Mouse (Mus musculus) embryonic fibroblast, embryonic 13.5 days (primary cell): Measurements from ENCODE around the gene Map3k20. TPM values are rescaled to one million over a fixed set of nuclear protein-coding genes. Genes with fewer than 3 reads are reported as not detected.
A peak's percentile ranks its signal among the peaks of the same experiment; 100 is the strongest.

Experiments used
- H3K27ac ChIP-seq: 2 replicates; pipeline ENCODE4 v1.5.1; 2012; ENCODE audit warnings: low read length, control low read depth, inconsistent platforms; ENCODE audit not compliant: insufficient read depth
- H3K4me1 ChIP-seq: 2 replicates; pipeline ENCODE4 v1.6.1; 2011; ENCODE audit warnings: low read length; ENCODE audit not compliant: control insufficient read depth, insufficient read depth
- H3K4me3 ChIP-seq: 2 replicates; pipeline ENCODE4 v1.5.1; 2011; ENCODE audit warnings: mild to moderate bottlenecking, control low read depth, low read length; ENCODE audit not compliant: insufficient read depth
- CTCF ChIP-seq: IDR thresholded peaks from 2 replicates; pipeline ENCODE4 v1.5.1; 2011; ENCODE audit warnings: mild to moderate bottlenecking, control low read depth, low read length, moderate library complexity, borderline replicate concordance; ENCODE audit not compliant: insufficient read depth
- POLR2A ChIP-seq: IDR thresholded peaks from 2 replicates; pipeline ENCODE4 v1.6.1; 2011; ENCODE audit warnings: low read depth, mild to moderate bottlenecking, control low read depth, low read length, moderate library complexity
- polyA plus RNA-seq: library from polyadenylated mRNA; stranded (reverse); fragments of >200 nt; gene quantifications from 2 replicates; pipeline ENCODE4 v1.2.4, GENCODE M21; 2011; ENCODE audit warnings: low read depth; ENCODE audit not compliant: missing spikeins, insufficient read length

The Map3k20 gene
- polyA plus RNA-seq, 1 experiment = 103 TPM

DNA sequence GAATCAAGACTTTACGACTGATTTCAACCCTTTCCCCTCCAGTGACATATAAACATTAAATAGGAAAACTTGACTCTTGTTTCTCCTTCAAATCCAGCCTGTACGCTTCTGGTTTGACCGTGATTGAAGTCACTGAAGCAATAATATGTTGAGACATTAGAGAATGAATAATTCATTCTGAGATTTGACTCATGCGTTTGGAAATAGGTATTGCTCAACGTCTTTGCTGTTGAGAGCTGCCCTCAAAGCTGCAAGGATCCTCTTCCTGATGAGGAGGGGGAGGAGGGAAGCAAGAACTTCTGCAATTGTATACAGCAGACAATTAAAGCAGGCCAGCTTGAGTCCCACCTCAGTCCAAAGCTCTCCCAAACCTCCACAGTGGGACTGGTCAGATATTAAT lies 81.1 kb downstream of the Map3k20 start:
- peak overlapping the region; percentile 79 for H3K27ac ChIP-seq
- no peaks in the 10 kb centered on the region for H3K4me1 ChIP-seq
- no peak overlapping the region for H3K4me3 ChIP-seq
- TF ChIP-seq CTCF (no peak), POLR2A (no peak)

GRCm38 (mm10) chr2:72367850-72368249 lies 82.4 kb downstream of the Map3k20 start:
- no peak for TF ChIP-seq CTCF
- TF ChIP-seq POLR2A = no peak
- H3K4me1 ChIP-seq = no peaks in the 10 kb centered on the region
- no peak overlapping the region for H3K4me3 ChIP-seq
- H3K27ac ChIP-seq = no peak overlapping the region

DNA sequence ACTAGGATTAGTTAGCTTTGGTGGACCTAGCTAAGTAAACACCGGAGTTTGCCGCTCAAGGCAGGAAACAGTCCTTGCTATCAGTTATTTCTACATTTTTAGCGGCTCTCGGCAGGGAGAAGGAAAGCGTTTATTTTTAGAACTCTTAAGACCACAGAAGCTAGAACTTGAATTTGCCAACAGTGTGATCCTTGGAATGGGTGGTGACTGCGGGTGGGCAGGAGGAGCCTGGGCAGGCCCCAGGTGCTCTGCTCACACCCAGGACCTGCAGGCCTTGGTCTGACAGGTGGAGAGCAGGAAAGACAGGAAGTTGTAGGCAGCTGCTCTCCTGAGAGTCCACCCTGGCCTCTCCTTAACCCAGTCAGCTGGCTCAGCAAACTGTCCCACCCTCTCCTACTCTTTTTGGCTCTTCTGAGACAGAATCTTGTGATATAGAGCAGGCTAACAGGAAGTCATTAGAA lies 83.7 kb downstream of the Map3k20 start:
- H3K27ac ChIP-seq = no peak overlapping the region
- no peaks in the 10 kb centered on the region for H3K4me1 ChIP-seq
- no peak overlapping the region for H3K4me3 ChIP-seq
- TF ChIP-seq CTCF (no peak), POLR2A (no peak)

DNA sequence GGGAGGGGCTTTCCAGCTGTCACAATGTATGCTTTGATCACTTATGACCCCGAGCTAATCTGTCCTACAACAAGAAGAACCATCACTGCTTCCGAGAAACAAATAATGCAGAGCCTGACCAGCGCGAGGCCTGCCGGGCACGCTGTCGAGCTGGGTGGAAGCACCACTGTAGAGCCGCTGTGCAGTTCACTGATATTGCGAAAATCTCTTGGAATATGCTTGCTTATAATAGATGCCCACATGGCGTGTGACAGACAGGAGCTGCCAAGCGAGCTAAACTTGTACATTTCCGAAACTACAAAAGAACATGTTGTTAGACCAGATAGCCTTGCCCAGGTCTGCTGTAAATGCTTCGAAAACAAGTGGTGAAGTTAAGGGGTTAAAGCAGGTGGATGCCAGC lies 86.7 kb downstream of the Map3k20 start:
- TF ChIP-seq POLR2A = no peak
- no peak for TF ChIP-seq CTCF
- Histone ChIP-seq H3K4me3 (no peak overlapping the region), H3K4me1 (no peaks in the 10 kb centered on the region), H3K27ac (no peak overlapping the region)

- Histone ChIP-seq H3K4me1 (no peaks in the 10 kb centered on the region), H3K27ac (no peak overlapping the region)
- TF ChIP-seq CTCF (no peak), POLR2A (no peak)
These were observed 88.6 kb downstream of the Map3k20 start for GRCm38 (mm10) chr2:72374076-72374475.

GRCm38 (mm10) chr2:72375877-72376276 lies 90.4 kb downstream of the Map3k20 start:
- H3K4me1 ChIP-seq = no peaks in the 10 kb centered on the region
- no peak overlapping the region for H3K27ac ChIP-seq
- TF ChIP-seq POLR2A = no peak
- TF ChIP-seq CTCF = no peak
- H3K4me3 ChIP-seq = no peak overlapping the region

More at GRCm38 (mm10) chr2:72374076-72374475, 88.6 kb downstream of the Map3k20 start:
- no peak overlapping the region for H3K4me3 ChIP-seq

GRCm38 (mm10) chr2:72376946-72377345 lies 91.5 kb downstream of the Map3k20 start:
- no peak overlapping the region for H3K4me3 ChIP-seq
- no peaks in the 10 kb centered on the region for H3K4me1 ChIP-seq
- no peak for TF ChIP-seq CTCF
- TF ChIP-seq POLR2A = no peak
- H3K27ac ChIP-seq = no peak overlapping the region

- no peak overlapping the region for H3K4me3 ChIP-seq
- TF ChIP-seq POLR2A = no peak
- no peaks in the 10 kb centered on the region for H3K4me1 ChIP-seq
- no peak overlapping the region for H3K27ac ChIP-seq
These were observed 94.0 kb downstream of the Map3k20 start for GRCm38 (mm10) chr2:72379425-72379824.

GRCm38 (mm10) chr2:72382662-72383061 lies 97.2 kb downstream of the Map3k20 start:
- TF ChIP-seq POLR2A = no peak
- no peak for TF ChIP-seq CTCF
- Histone ChIP-seq H3K27ac (no peak overlapping the region), H3K4me3 (no peak overlapping the region), H3K4me1 (no peaks in the 10 kb centered on the region)

DNA sequence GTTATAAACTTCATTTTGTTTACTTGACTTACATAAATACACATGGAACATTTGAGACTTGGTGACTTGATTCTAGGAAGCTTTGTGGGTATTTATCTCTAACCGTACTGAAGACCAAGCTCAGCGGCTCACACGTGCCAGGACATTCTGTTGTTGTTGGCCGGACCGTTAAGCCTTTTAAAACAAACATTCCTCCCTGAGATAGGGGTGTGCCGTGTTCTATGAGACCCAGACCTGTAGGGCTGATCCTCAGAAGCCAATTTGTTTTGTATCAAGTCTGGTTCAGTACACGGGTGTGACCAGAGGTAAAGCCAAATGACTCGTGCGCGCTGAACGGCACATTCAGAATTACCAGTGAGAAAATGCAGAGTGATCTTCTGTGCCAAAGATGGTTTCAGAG lies 97.9 kb downstream of the Map3k20 start:
- no peaks in the 10 kb centered on the region for H3K4me1 ChIP-seq
- TF ChIP-seq POLR2A = no peak
- TF ChIP-seq CTCF = no peak
- H3K4me3 ChIP-seq = no peak overlapping the region
- H3K27ac ChIP-seq = no peak overlapping the region

DNA sequence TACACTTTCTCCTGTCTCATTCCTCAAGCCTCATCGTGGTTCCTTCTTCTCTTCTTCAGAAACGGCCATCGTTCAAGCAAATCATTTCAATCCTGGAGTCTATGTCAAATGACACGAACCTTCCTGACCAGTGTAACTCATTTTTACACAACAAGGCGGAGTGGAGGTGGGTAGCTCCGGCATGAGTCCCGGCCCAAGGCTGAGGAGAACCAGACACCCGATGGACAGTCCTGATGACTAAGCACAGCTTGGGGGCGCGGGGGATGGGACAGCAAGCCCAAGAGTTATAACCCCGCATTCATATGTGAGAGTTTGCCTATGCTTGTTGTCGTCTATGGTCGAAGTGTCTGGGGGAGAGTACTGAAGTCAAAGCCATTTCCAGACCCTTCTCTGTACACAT lies 104.0 kb downstream of the Map3k20 start:
- H3K4me3 ChIP-seq = no peak overlapping the region
- TF ChIP-seq POLR2A (no peak), CTCF (no peak)
- H3K4me1 ChIP-seq = peaks cover 5% of the 10 kb centered on the region; the same call in 1 of the 2 replicates
- H3K27ac ChIP-seq = peak overlapping the region; percentile 6; the same call in 1 of the 2 replicates
